Mouse (Mus musculus) CD4-positive naive resting alpha-beta T cell, adult 76 days (primary cell): ENCODE data around the gene Setdb1. TPM values are rescaled to one million over a fixed set of nuclear protein-coding genes. Genes with fewer than 3 reads are reported as not detected.

ENCODE experiments used
- total RNA-seq: library from RNA; stranded (reverse); gene quantifications from one replicate; pipeline ENCODE4 v1.2.4, GENCODE M21; 2023

Gene Setdb1
- total RNA-seq = 30.0 TPM

GRCm38 (mm10) chr3:95356701-95357449 is at the start of gene Setdb1:
Gene Setdb1, minus strand, starts transcription at chr3:95357202.

GRCm38 (mm10) chr3:95402741-95403140 is 45.7 kb upstream of the Setdb1 start, which contains the start of gene 4930558C23Rik:
Gene 4930558C23Rik, minus strand, starts transcription at chr3:95402841.

GRCm38 (mm10) chr3:95314486-95315093 is 42.4 kb downstream of the Setdb1 start, which contains the start of gene Cers2:
Gene Cers2, plus strand, starts transcription at chr3:95314791.

GRCm38 (mm10) chr3:95307100-95307499 is 49.9 kb downstream of the Setdb1 start, which contains the start of gene Anxa9:
Gene Anxa9, minus strand, starts transcription at chr3:95307176.

GRCm38 (mm10) chr3:95281216-95282126 is 75.5 kb downstream of the Setdb1 start, which contains the start of the genes Mindy1 and Prune1:
Gene Mindy1, plus strand, starts transcription at chr3:95281345.
Gene Prune1, minus strand, starts transcription at chr3:95282076.

Other genes starting within 250 kb of the Setdb1 start
- gene Vps72, start 246.2 kb downstream of the Setdb1 start, total RNA-seq = 52.3 TPM
- gene Tmod4, start 232.7 kb downstream of the Setdb1 start, total RNA-seq = 1.4 TPM
- 86.1 TPM for gene Scnm1, start 223.2 kb downstream of the Setdb1 start, total RNA-seq
- 9.2 TPM for gene Lysmd1, start 223.1 kb downstream of the Setdb1 start, total RNA-seq
- gene Tnfaip8l2, start 214.8 kb downstream of the Setdb1 start, total RNA-seq = 86.6 TPM
- 2.3 TPM for gene Sema6c, start 196.7 kb downstream of the Setdb1 start, total RNA-seq
- gene Gabpb2, start 139.3 kb downstream of the Setdb1 start, total RNA-seq = 71.0 TPM
- 203 TPM for gene Cdc42se1, start 128.5 kb downstream of the Setdb1 start, total RNA-seq
- 4.5 TPM for gene Mllt11, start 125.0 kb downstream of the Setdb1 start, total RNA-seq
- 0.29 TPM for gene Gm128, start 115.6 kb downstream of the Setdb1 start, total RNA-seq
- gene Bnipl, start 106.0 kb downstream of the Setdb1 start, total RNA-seq = not detected
- 16.7 TPM for gene Mindy1, start 75.9 kb downstream of the Setdb1 start, total RNA-seq
- 5.7 TPM for gene Prune1, start 75.1 kb downstream of the Setdb1 start, total RNA-seq
- gene Anxa9, start 50.0 kb downstream of the Setdb1 start, total RNA-seq = 0.29 TPM
- 101 TPM for gene Cers2, start 42.4 kb downstream of the Setdb1 start, total RNA-seq
- not detected for gene 4930558C23Rik, start 45.6 kb upstream of the Setdb1 start, total RNA-seq
- 95.5 TPM for gene Arnt, start 77.2 kb upstream of the Setdb1 start, total RNA-seq
- gene Ctsk, start 142.1 kb upstream of the Setdb1 start, total RNA-seq = 0.62 TPM
- gene Ctss, start 169.6 kb upstream of the Setdb1 start, total RNA-seq = 119 TPM
- not detected for gene Hormad1, start 202.5 kb upstream of the Setdb1 start, total RNA-seq
- 16.2 TPM for gene Golph3l, start 231.7 kb upstream of the Setdb1 start, total RNA-seq